Mouse (Mus musculus): Measurements from ENCODE around the gene Esf1. TPM values are rescaled to one million over a fixed set of nuclear protein-coding genes. Genes with fewer than 3 reads are reported as not detected.

Gene Esf1
- polyA plus RNA-seq, 2 experiments = 5.8 to 8.0 TPM

DNA sequence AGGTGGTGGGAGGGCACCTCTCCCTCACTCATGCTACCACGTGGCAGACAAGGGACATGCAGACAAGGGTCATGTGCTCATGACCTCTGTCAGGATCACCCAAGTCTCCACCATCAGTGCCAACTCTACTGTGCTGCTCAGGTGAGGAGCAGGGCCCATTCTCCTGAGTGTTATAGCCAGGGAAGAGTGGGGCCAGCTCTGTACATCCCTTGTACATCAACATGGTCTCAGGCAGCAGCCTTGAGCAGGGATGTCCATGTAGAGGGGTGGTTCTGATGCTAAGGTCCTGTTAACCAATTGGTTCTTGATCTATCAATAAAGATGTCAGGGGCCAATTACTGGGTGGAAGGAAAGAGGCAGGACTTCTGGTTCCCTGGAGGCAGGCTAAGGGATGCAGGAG is 61.4 kb downstream of the Esf1 start:
- WGBS (ENCODE audit: insufficient replicate concordance) = 17% methylated on average over 1 of the region's 1 CpGs
- ATAC-seq (ENCODE audit: insufficient read depth) = 0 out of 2 replicates have a peak, but pooled peaks have one; percentile 14
- no peak for TF ChIP-seq CTCF (IDR thresholded peaks at IDR 0.05; ENCODE audit: low read depth)
- TF ChIP-seq EP300 (IDR thresholded peaks at IDR 0.05; ENCODE audit: low read depth) = no peak

DNA sequence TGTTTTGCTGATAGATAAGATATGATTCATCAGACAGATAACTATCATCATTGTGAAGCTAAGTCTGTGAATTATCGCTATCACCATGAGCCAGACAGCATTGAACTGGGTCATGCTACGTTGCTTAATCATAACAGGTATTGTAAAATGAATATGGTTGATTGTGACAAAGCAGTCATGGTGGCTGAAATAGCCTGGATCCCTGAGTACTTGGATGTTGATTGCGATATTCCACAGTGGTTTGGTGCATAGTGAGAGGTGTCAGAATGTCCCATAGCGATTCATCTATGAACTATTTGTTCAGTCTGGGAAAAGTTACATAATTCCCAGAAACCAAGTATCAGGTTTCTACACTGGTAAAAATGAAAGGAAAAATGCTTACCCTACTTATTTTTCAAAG is 62.7 kb downstream of the Esf1 start:
- Histone ChIP-seq H3K9ac (replicated peaks) (no peak overlapping the region), H3K27me3 (ENCODE audit: control insufficient read depth, insufficient read depth, low read length) (no peaks in the 10 kb centered on the region; the same call in 1 of the 2 replicates), H3K9me3 (ENCODE audit: control insufficient read depth, low read length) (no peaks in the 10 kb centered on the region), H3K36me3 (replicated peaks; ENCODE audit: control insufficient read depth, insufficient read depth, low read depth) (no peaks in the 10 kb centered on the region), H3K4me1 (replicated peaks; ENCODE audit: control insufficient read depth in 2 of 2, insufficient read depth in 2 of 2, low read length in 1 of 2) (no peaks in the 10 kb centered on the region), H3K27ac (no peak overlapping the region), H3K4me2 (ENCODE audit: low read depth) (no peak overlapping the region), H3K4me3 (ENCODE audit: insufficient read depth in 1 of 2, low read depth in 2 of 2, low read length in 2 of 2) (no peak overlapping the region)
- TF ChIP-seq EP300 (IDR thresholded peaks at IDR 0.05; ENCODE audit: low read depth) = no peak
- no peak for TF ChIP-seq CTCF (IDR thresholded peaks at IDR 0.05; ENCODE audit: low read depth)
- DNase-seq (ENCODE audit: low read depth in 3 of 3, low spot score in 3 of 3) (no peak), ATAC-seq (ENCODE audit: insufficient read depth) (no peak)
- 66% methylated on average over 4 of the region's 4 CpGs for WGBS (ENCODE audit: insufficient replicate concordance)

More for the DNA sequence above, 61.4 kb downstream of the Esf1 start:
- no peak for DNase-seq (ENCODE audit: low read depth in 3 of 3, low spot score in 3 of 3)
- Histone ChIP-seq H3K9me3 (ENCODE audit: control insufficient read depth, low read length) (no peaks in the 10 kb centered on the region), H3K4me3 (ENCODE audit: insufficient read depth in 1 of 2, low read depth in 2 of 2, low read length in 2 of 2) (no peak overlapping the region), H3K4me2 (ENCODE audit: low read depth) (no peak overlapping the region), H3K4me1 (replicated peaks; ENCODE audit: control insufficient read depth in 2 of 2, insufficient read depth in 2 of 2, low read length in 1 of 2) (no peaks in the 10 kb centered on the region), H3K27me3 (ENCODE audit: control insufficient read depth, insufficient read depth, low read length) (no peaks in the 10 kb centered on the region; the same call in 1 of the 2 replicates), H3K9ac (replicated peaks) (no peak overlapping the region), H3K36me3 (replicated peaks; ENCODE audit: control insufficient read depth, insufficient read depth, low read depth) (no peaks in the 10 kb centered on the region), H3K27ac (no peak overlapping the region)

DNA sequence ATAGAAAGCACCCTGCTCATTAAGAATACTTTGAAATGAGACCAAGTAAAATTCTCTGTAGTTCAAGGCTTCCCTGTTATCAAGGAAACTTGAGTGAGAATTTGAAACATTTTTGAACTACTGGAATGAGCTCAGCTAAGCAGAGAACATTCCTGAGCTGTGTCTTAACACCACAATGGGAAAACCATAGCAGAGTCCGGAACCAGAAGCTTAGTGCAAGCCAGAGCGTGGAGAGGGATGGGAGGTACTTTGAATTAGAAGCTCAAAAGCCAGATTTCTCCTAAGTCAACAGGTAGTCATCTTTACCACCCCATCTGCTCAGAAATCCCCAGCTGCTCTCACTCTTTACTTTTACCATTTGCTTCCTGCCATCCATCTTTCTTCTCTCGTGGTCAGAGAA is 65.4 kb downstream of the Esf1 start:
- Histone ChIP-seq H3K36me3 (replicated peaks; ENCODE audit: control insufficient read depth, insufficient read depth, low read depth) (no peaks in the 10 kb centered on the region), H3K27ac (no peak overlapping the region), H3K27me3 (ENCODE audit: control insufficient read depth, insufficient read depth, low read length) (no peaks in the 10 kb centered on the region; the same call in 1 of the 2 replicates), H3K4me1 (replicated peaks; ENCODE audit: control insufficient read depth in 2 of 2, insufficient read depth in 2 of 2, low read length in 1 of 2) (peaks cover 3 to 5% of the 10 kb centered on the region in 2 experiments), H3K4me2 (ENCODE audit: low read depth) (no peak overlapping the region), H3K9me3 (ENCODE audit: control insufficient read depth, low read length) (no peaks in the 10 kb centered on the region), H3K4me3 (ENCODE audit: insufficient read depth in 1 of 2, low read depth in 2 of 2, low read length in 2 of 2) (no peak overlapping the region), H3K9ac (replicated peaks) (no peak overlapping the region)
- ATAC-seq (ENCODE audit: insufficient read depth) = no peak
- WGBS (ENCODE audit: insufficient replicate concordance) = 42% methylated on average over 3 of the region's 3 CpGs
- no peak for DNase-seq (ENCODE audit: low read depth in 3 of 3, low spot score in 3 of 3)
- TF ChIP-seq CTCF (IDR thresholded peaks at IDR 0.05; ENCODE audit: low read depth) (no peak), EP300 (IDR thresholded peaks at IDR 0.05; ENCODE audit: low read depth) (no peak)

DNA sequence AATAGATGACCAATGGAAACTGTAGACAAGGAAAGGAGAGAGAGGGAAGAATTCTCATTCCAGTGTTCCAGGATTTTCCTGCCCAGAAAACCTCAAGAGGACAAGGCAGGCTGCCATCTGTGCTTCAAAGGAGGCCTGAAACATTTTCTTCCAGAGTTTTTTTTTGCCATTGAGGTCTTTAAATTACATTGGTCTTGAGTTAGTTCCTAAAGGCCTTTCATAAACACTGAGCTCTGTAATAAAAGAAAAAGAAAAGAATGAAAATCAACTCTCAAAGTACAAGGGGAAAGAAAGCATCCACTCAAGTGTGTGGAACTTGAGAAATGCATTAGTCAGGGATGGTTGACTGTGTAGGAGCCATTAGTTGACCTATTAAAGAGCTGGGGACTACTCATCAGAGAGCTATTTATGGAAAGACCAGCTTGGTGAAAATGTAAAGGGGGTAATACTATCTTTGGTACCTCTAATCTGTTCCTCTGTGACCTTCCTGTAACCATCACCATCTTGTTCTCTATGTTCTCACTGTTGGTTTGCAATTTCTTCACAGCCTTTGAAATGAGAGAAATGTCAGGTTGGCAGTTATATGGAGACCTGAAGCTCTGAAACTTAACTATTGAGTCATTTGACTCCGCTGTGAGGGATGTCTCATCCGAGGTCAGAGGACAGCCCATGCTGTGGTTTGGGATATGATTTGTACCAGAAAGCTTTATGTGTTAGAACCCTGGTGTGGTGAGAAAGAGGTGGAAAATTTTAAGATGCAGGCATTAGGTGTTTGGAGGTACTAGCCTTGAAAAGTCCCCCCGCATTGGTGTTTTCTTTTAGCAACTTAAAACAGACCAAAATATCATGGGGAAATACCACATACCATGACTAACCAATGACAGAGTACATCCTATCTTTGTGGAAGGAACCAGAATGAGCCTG is 69.6 kb downstream of the Esf1 start:
- Histone ChIP-seq H3K27me3 (ENCODE audit: control insufficient read depth, insufficient read depth, low read length) (no peaks in the 10 kb centered on the region; the same call in 1 of the 2 replicates), H3K27ac (no peak overlapping the region), H3K4me3 (ENCODE audit: insufficient read depth in 1 of 2, low read depth in 2 of 2, low read length in 2 of 2) (no peak overlapping the region), H3K36me3 (replicated peaks; ENCODE audit: control insufficient read depth, insufficient read depth, low read depth) (no peaks in the 10 kb centered on the region), H3K4me1 (replicated peaks; ENCODE audit: control insufficient read depth in 2 of 2, insufficient read depth in 2 of 2, low read length in 1 of 2) (peaks cover 22 to 28% of the 10 kb centered on the region in 2 experiments), H3K9ac (replicated peaks) (no peak overlapping the region), H3K4me2 (ENCODE audit: low read depth) (no peak overlapping the region), H3K9me3 (ENCODE audit: control insufficient read depth, low read length) (no peaks in the 10 kb centered on the region)
- ATAC-seq (ENCODE audit: insufficient read depth) (no peak), DNase-seq (ENCODE audit: low read depth in 3 of 3, low spot score in 3 of 3) (no peak)
- TF ChIP-seq EP300 (IDR thresholded peaks at IDR 0.05; ENCODE audit: low read depth) (no peak), CTCF (IDR thresholded peaks at IDR 0.05; ENCODE audit: low read depth) (no peak)
- 64% methylated on average over 3 of the region's 3 CpGs for WGBS (ENCODE audit: insufficient replicate concordance)

DNA sequence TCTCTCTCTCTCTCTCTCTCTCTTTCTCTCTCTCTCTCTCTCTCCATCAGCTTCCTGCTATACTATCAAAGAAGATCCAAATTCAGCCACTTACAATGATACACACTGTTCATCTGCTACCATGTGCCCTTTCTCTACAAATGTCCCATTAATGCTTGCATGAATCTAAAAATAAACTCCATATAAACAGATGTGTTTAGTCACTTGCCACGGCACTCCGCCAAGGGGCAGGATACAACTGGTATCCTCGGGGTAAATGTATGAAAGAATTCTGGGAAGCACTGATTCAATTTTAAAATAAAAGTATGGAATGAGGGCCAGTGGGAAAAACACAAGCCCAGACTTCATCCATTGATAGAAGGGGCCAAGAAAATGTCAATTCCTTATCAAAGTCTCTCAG is 70.4 kb downstream of the Esf1 start:
- DNase-seq (ENCODE audit: low read depth in 3 of 3, low spot score in 3 of 3) (no peak), ATAC-seq (ENCODE audit: insufficient read depth) (no peak)
- H3K27me3 ChIP-seq (ENCODE audit: control insufficient read depth, insufficient read depth, low read length) = no peaks in the 10 kb centered on the region
- H3K9me3 ChIP-seq (ENCODE audit: control insufficient read depth, low read length) = no peaks in the 10 kb centered on the region
- H3K27ac ChIP-seq = no peak overlapping the region
- H3K4me2 ChIP-seq (ENCODE audit: low read depth) = no peak overlapping the region
- WGBS (ENCODE audit: insufficient replicate concordance) = 84% methylated on average over 3 of the region's 3 CpGs
- no peak overlapping the region for H3K9ac ChIP-seq (replicated peaks)
- TF ChIP-seq CTCF (IDR thresholded peaks at IDR 0.05; ENCODE audit: low read depth) (no peak), EP300 (IDR thresholded peaks at IDR 0.05; ENCODE audit: low read depth) (no peak)
- no peaks in the 10 kb centered on the region for H3K36me3 ChIP-seq (replicated peaks; ENCODE audit: control insufficient read depth, insufficient read depth, low read depth)
- peaks cover 22 to 28% of the 10 kb centered on the region in 2 experiments for H3K4me1 ChIP-seq (replicated peaks; ENCODE audit: control insufficient read depth in 2 of 2, insufficient read depth in 2 of 2, low read length in 1 of 2)
- H3K4me3 ChIP-seq (ENCODE audit: insufficient read depth in 1 of 2, low read depth in 2 of 2, low read length in 2 of 2) = no peak overlapping the region

Measured in liver, embryonic 14.5 days (tissue).